Mouse (Mus musculus) lung, adult 2 months (tissue): ENCODE measurements around the gene Nme4.

Source experiments
- CTCF ChIP-seq: fragments of 200-500 bp; IDR thresholded peaks from 2 replicates; pipeline ENCODE4 v1.5.1; 2011; ENCODE audit warnings: mild to moderate bottlenecking, low read length, control low read depth; ENCODE audit not compliant: insufficient read depth
- POLR2A ChIP-seq: fragments of 200-500 bp; IDR thresholded peaks from 2 replicates; pipeline ENCODE4 v1.6.1; 2011; ENCODE audit warnings: low read depth, mild to moderate bottlenecking, control low read depth, low read length, borderline replicate concordance; ENCODE audit errors: extremely low read depth

- no peak for TF ChIP-seq POLR2A
- TF ChIP-seq CTCF = no peak
These were observed 25.3 kb downstream of the Nme4 start for GRCm38 (mm10) chr17:26070136-26070535.
